Mouse (Mus musculus): ENCODE measurements around the gene Crybg1. TPM values are rescaled to one million over a fixed set of nuclear protein-coding genes. Genes with fewer than 3 reads are reported as not detected.

The Crybg1 gene
- polyA plus RNA-seq, 1 experiment from 2014 or later: 0.30 TPM

- Histone ChIP-seq H3K27me3 (replicated peaks) (peaks cover 36% of the 10 kb centered on the region), H3K9me3 (replicated peaks) (no peaks in the 10 kb centered on the region), H3K27ac (no peak overlapping the region), H3K4me3 (no peak overlapping the region), H3K36me3 (no peaks in the 10 kb centered on the region), H3K4me2 (no peak overlapping the region), H3K9ac (no peak overlapping the region), H3K4me1 (peaks cover 2% of the 10 kb centered on the region; the same call in 1 of the 2 replicates)
- no peak for ATAC-seq
- WGBS (ENCODE audit: insufficient replicate concordance): 74% methylated on average over 10 of the region's 10 CpGs
Measured at GRCm38 (mm10) chr10:44143401-44143800, 5.3 kb downstream of the Crybg1 start.

GRCm38 (mm10) chr10:44138137-44138855 is 10.4 kb downstream of the Crybg1 start:
- H3K9ac ChIP-seq: no peak overlapping the region
- H3K27ac ChIP-seq: no peak overlapping the region
- H3K36me3 ChIP-seq: no peaks in the 10 kb centered on the region
- H3K27me3 ChIP-seq (replicated peaks): no peaks in the 10 kb centered on the region
- ATAC-seq: no peak
- no peaks in the 10 kb centered on the region for H3K4me1 ChIP-seq
- H3K4me3 ChIP-seq: no peak overlapping the region
- WGBS (ENCODE audit: insufficient replicate concordance): 69% methylated on average over 13 of the region's 13 CpGs
- no peaks in the 10 kb centered on the region for H3K9me3 ChIP-seq (replicated peaks)
- no peak overlapping the region for H3K4me2 ChIP-seq

GRCm38 (mm10) chr10:44126047-44126446 is 22.6 kb downstream of the Crybg1 start:
- 0 out of 2 replicates have a peak, but pooled peaks cover 3% of the 10 kb centered on the region for H3K27me3 ChIP-seq (replicated peaks)
- no peaks in the 10 kb centered on the region for H3K4me1 ChIP-seq
- no peak overlapping the region for H3K9ac ChIP-seq
- no peak overlapping the region for H3K4me3 ChIP-seq
- WGBS (ENCODE audit: insufficient replicate concordance): 80% methylated on average over 5 of the region's 5 CpGs
- H3K27ac ChIP-seq: no peak overlapping the region
- no peak overlapping the region for H3K4me2 ChIP-seq
- no peak for ATAC-seq
- H3K36me3 ChIP-seq: no peaks in the 10 kb centered on the region
- H3K9me3 ChIP-seq (replicated peaks): no peaks in the 10 kb centered on the region

DNA sequence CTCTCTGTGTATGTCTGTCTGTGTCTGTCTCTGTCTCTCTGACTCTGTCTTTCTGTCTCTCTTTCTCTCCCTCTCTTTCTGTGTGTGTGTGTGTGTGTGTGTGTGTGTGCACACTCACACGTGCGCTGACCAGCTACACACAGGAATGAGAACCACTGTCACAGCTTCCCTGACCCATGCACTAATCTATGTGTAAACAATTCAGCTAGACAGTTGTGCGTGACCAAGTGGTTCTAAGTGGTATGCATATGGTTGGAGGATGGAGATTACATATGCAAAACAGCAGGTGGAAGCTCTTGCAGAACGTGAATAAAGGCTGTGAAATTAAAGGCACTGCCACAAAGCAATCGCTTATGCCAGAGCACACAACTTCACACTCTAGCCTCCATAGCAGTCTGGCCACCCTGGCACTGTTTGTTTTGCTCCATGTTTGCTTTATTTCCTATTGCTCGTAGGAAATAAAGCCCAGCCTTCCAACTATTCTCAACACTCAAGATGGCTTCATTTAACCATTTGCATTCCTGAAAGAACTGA is 24.2 kb downstream of the Crybg1 start:
- ATAC-seq: no peak
- H3K36me3 ChIP-seq: no peaks in the 10 kb centered on the region
- 58% methylated on average over 6 of the region's 6 CpGs for WGBS (ENCODE audit: insufficient replicate concordance)

DNA sequence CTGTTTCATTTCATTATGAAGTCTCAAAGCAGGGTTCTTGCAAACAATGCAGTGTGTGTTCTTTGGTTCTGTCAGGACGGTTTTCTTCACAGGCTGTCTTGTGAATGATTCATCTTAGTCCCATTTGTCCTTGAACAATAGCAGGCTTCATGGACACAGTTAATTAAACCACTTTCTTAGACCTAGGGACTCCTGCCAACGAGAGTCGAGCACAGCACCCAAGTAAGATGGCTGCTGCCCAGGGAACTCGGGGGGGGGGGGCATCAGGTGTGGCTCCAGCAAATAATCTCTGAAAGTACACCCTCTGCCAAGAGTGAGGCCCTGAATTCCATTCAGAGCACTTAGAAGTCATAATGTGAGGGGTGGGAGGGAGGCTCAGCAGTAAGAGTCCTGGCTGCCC is 30.0 kb downstream of the Crybg1 start:
- Histone ChIP-seq H3K36me3 (no peaks in the 10 kb centered on the region), H3K27me3 (replicated peaks) (peaks cover 11% of the 10 kb centered on the region; the same call in 1 of the 2 replicates), H3K4me2 (no peak overlapping the region), H3K4me3 (no peak overlapping the region), H3K9me3 (replicated peaks) (no peaks in the 10 kb centered on the region), H3K27ac (no peak overlapping the region), H3K9ac (no peak overlapping the region), H3K4me1 (no peaks in the 10 kb centered on the region)
- no peak for ATAC-seq
- 54% methylated on average over 4 of the region's 4 CpGs for WGBS (ENCODE audit: insufficient replicate concordance)

More for the DNA sequence above, 24.2 kb downstream of the Crybg1 start:
- Histone ChIP-seq H3K9me3 (replicated peaks) (no peaks in the 10 kb centered on the region), H3K4me3 (no peak overlapping the region), H3K27me3 (replicated peaks) (peaks cover 11% of the 10 kb centered on the region; the same call in 1 of the 2 replicates), H3K4me2 (no peak overlapping the region), H3K27ac (no peak overlapping the region), H3K9ac (no peak overlapping the region), H3K4me1 (no peaks in the 10 kb centered on the region)

- no peaks in the 10 kb centered on the region for H3K9me3 ChIP-seq (replicated peaks)
- H3K4me2 ChIP-seq: no peak overlapping the region
- no peak overlapping the region for H3K9ac ChIP-seq
- no peaks in the 10 kb centered on the region for H3K36me3 ChIP-seq
- 34% methylated on average over 5 of the region's 5 CpGs for WGBS (ENCODE audit: insufficient replicate concordance)
- H3K27me3 ChIP-seq (replicated peaks): peaks cover 11% of the 10 kb centered on the region; the same call in 1 of the 2 replicates
- ATAC-seq: no peak
- H3K4me3 ChIP-seq: no peak overlapping the region
- no peaks in the 10 kb centered on the region for H3K4me1 ChIP-seq
- no peak overlapping the region for H3K27ac ChIP-seq
Measured at GRCm38 (mm10) chr10:44116796-44117195, 31.9 kb downstream of the Crybg1 start.

DNA sequence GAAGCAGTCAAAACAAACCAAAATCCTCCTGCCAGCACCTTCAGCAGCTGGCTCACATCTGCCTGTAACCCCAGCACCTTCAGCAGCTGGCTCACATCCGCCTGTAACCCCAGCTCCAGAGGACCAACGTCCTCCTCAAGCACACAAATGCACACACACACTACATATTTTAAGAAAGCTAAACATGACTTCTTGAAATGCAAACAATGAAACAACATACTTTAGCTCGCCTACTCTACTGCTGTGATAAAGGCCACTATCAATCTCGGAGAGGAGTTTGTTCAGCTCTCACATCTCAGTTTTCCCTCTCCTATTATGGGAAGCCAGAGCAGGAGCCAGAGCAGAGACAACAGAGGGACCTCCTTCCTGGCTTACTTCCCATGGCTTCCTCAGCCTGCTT is 34.0 kb downstream of the Crybg1 start:
- no peaks in the 10 kb centered on the region for H3K9me3 ChIP-seq (replicated peaks)
- no peak overlapping the region for H3K4me2 ChIP-seq
- 45% methylated on average over 4 of the region's 4 CpGs for WGBS (ENCODE audit: insufficient replicate concordance)
- no peaks in the 10 kb centered on the region for H3K4me1 ChIP-seq
- no peak overlapping the region for H3K9ac ChIP-seq
- no peaks in the 10 kb centered on the region for H3K27me3 ChIP-seq (replicated peaks)
- H3K36me3 ChIP-seq: no peaks in the 10 kb centered on the region
- no peak overlapping the region for H3K4me3 ChIP-seq
- H3K27ac ChIP-seq: no peak overlapping the region
- no peak for ATAC-seq

DNA sequence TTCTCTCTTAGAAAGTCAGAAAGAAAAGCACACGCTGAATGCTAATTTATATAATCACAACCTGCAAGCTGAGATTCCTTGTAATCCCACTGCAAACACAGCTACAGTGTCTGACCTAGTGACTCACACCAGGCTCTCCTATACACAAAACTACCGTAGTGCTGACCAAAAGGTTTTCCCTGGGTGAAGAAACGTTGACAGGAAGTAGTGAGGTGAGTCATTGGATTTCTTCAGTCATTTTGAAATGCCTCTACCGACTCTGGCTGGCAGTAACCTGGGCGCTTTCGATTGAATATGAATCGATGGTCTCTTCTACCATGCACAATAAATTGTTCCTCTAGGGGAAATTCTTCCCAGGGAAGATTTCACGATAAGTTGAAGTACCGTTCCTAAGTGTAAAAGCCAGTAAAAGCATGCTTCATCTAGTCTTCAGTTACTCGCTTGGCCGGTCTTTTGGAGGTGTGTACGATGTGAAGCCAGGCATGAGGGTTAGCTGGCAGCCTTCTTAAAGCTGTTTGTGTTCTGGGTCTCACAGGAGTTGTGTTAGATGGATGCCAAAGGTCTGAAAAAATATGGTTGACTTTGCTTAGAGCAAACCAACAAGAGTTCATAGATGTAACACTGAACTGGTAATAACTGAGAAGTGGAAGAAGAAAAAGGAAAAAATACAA is 36.5 kb downstream of the Crybg1 start:
- no peak overlapping the region for H3K9ac ChIP-seq
- no peak overlapping the region for H3K4me3 ChIP-seq
- no peaks in the 10 kb centered on the region for H3K4me1 ChIP-seq
- no peaks in the 10 kb centered on the region for H3K9me3 ChIP-seq (replicated peaks)
- no peaks in the 10 kb centered on the region for H3K36me3 ChIP-seq
- no peak overlapping the region for H3K4me2 ChIP-seq
- WGBS (ENCODE audit: insufficient replicate concordance): 69% methylated on average over 12 of the region's 12 CpGs
- H3K27me3 ChIP-seq (replicated peaks): no peaks in the 10 kb centered on the region
- H3K27ac ChIP-seq: no peak overlapping the region
- no peak for ATAC-seq

DNA sequence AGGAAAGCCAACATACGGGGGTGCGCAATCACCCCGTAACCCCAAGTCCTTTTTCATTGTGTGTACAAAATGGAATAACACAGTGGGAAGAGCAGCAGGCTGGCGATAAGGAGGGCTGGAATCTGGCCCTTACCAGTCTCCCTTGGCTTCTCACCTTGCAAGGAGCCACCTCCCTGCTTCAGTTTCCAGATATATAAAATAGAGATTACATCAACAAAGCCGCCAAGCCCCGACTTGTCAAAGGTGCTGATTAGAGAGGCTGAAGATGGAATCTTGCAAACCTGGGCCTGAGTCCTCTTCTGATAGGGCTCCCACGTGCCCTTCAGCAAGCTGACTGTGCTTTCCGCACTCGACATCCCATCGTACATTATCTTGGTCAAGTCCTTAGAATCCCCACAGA is 37.5 kb downstream of the Crybg1 start:
- Histone ChIP-seq H3K27me3 (replicated peaks) (no peaks in the 10 kb centered on the region), H3K9ac (no peak overlapping the region), H3K36me3 (no peaks in the 10 kb centered on the region), H3K4me3 (no peak overlapping the region), H3K4me1 (no peaks in the 10 kb centered on the region), H3K27ac (no peak overlapping the region), H3K9me3 (replicated peaks) (no peaks in the 10 kb centered on the region), H3K4me2 (no peak overlapping the region)
- WGBS (ENCODE audit: insufficient replicate concordance): 73% methylated on average over 10 of the region's 10 CpGs
- ATAC-seq: no peak

- Histone ChIP-seq H3K36me3 (no peaks in the 10 kb centered on the region), H3K4me2 (no peak overlapping the region), H3K27ac (no peak overlapping the region), H3K9ac (no peak overlapping the region), H3K9me3 (replicated peaks) (no peaks in the 10 kb centered on the region), H3K27me3 (replicated peaks) (no peaks in the 10 kb centered on the region), H3K4me3 (no peak overlapping the region), H3K4me1 (no peaks in the 10 kb centered on the region)
- ATAC-seq: no peak
Measured at GRCm38 (mm10) chr10:44110460-44110859, 38.2 kb downstream of the Crybg1 start.

- Histone ChIP-seq H3K9me3 (replicated peaks) (peaks cover 13% of the 10 kb centered on the region), H3K27me3 (replicated peaks) (no peaks in the 10 kb centered on the region), H3K27ac (no peak overlapping the region), H3K4me3 (no peak overlapping the region), H3K36me3 (no peaks in the 10 kb centered on the region), H3K4me1 (no peaks in the 10 kb centered on the region), H3K4me2 (no peak overlapping the region), H3K9ac (no peak overlapping the region)
- no peak for ATAC-seq
- 67% methylated on average over 2 of the region's 2 CpGs for WGBS (ENCODE audit: insufficient replicate concordance)
Measured at GRCm38 (mm10) chr10:44094794-44095193, 53.9 kb downstream of the Crybg1 start.

- Histone ChIP-seq H3K9me3 (replicated peaks) (peaks cover 13% of the 10 kb centered on the region), H3K36me3 (no peaks in the 10 kb centered on the region), H3K4me1 (no peaks in the 10 kb centered on the region), H3K27me3 (replicated peaks) (no peaks in the 10 kb centered on the region), H3K4me3 (no peak overlapping the region), H3K4me2 (no peak overlapping the region), H3K9ac (no peak overlapping the region), H3K27ac (no peak overlapping the region)
- 67% methylated on average over 2 of the region's 2 CpGs for WGBS (ENCODE audit: insufficient replicate concordance)
- ATAC-seq: no peak
Measured at GRCm38 (mm10) chr10:44091757-44092156, 56.9 kb downstream of the Crybg1 start.
